Mouse (Mus musculus): ENCODE data around the gene Mlh1. TPM values are rescaled to one million over a fixed set of nuclear protein-coding genes. Genes with fewer than 3 reads are reported as not detected.

Mlh1 gene
- total and polyA plus RNA-seq, 2 experiments from 2014 or later, result 16.1 to 19.4 TPM

DNA sequence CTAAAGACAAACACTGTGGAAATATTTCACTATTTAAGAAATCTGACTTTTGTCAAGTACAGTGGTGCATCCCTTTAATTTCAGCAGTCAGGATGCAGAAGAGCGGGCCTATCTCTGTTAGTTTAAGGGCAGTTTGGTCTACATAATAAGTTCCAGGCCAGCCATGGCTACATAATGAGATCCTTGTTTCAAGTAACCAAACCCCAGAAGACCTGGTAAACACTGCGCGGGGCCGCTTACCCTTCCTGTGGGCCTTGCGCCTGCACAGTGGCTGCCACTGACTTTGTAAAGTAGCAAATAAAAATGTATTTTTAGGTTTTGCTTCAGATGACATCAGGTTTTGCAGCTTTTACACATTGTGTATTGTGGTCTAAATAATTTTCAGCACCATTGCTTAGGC is 48.2 kb downstream of the Mlh1 start:
- no peaks in the 10 kb centered on the region for H3K9me3 ChIP-seq (ENCODE audit: low read length)
- H3K36me3 ChIP-seq (ENCODE audit: insufficient read depth, low read length), result peaks cover 59% of the 10 kb centered on the region
- H3K4me1 ChIP-seq (ENCODE audit: insufficient read depth, low read length), result no peaks in the 10 kb centered on the region
- ATAC-seq (no peak), DNase-seq (ENCODE audit: low spot score) (no peak)
- H3K27me3 ChIP-seq (ENCODE audit: insufficient read depth, low read length), result no peaks in the 10 kb centered on the region
- H3K4me3 ChIP-seq (ENCODE audit: low read length), result no peak overlapping the region
- no peak for TF ChIP-seq CTCF (IDR thresholded peaks at IDR 0.05; ENCODE audit: low read depth)
- 92% methylated on average over 5 of the region's 5 CpGs for WGBS
- H3K4me2 ChIP-seq (ENCODE audit: low read depth, low read length), result no peak overlapping the region
- no peak overlapping the region for H3K27ac ChIP-seq
- H3K9ac ChIP-seq (replicated peaks; ENCODE audit: low read length), result no peak overlapping the region

DNA sequence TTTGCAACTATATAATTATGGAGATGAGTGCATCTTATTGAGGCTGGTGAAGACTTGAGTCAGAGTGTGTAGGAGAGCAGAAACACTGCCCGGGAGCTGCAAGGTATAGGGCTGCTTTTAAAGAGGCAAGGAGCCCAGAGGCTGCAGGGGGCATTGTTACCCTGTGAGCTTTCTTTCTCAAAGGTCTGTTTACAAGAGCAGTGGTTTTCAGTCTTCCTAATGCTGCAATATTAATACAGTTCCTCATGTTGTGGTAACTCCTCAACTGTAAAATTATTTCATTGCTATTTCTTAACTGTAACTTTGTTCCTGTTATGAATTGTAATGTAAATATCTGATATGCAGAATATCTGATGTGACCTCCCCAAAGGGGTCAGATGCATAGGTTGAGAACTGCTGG is 50.0 kb downstream of the Mlh1 start:
- no peak overlapping the region for H3K4me3 ChIP-seq (ENCODE audit: low read length)
- H3K9me3 ChIP-seq (ENCODE audit: low read length), result no peaks in the 10 kb centered on the region
- H3K27ac ChIP-seq, result no peak overlapping the region
- H3K36me3 ChIP-seq (ENCODE audit: insufficient read depth, low read length), result peaks cover 45% of the 10 kb centered on the region
- H3K4me1 ChIP-seq (ENCODE audit: insufficient read depth, low read length), result no peaks in the 10 kb centered on the region
- H3K27me3 ChIP-seq (ENCODE audit: insufficient read depth, low read length), result no peaks in the 10 kb centered on the region
- no peak overlapping the region for H3K4me2 ChIP-seq (ENCODE audit: low read depth, low read length)
- DNase-seq (ENCODE audit: low spot score) (no peak), ATAC-seq (no peak)
- no peak for TF ChIP-seq CTCF (IDR thresholded peaks at IDR 0.05; ENCODE audit: low read depth)
- no peak overlapping the region for H3K9ac ChIP-seq (replicated peaks; ENCODE audit: low read length)
- 85% methylated on average over 1 of the region's 1 CpGs for WGBS

DNA sequence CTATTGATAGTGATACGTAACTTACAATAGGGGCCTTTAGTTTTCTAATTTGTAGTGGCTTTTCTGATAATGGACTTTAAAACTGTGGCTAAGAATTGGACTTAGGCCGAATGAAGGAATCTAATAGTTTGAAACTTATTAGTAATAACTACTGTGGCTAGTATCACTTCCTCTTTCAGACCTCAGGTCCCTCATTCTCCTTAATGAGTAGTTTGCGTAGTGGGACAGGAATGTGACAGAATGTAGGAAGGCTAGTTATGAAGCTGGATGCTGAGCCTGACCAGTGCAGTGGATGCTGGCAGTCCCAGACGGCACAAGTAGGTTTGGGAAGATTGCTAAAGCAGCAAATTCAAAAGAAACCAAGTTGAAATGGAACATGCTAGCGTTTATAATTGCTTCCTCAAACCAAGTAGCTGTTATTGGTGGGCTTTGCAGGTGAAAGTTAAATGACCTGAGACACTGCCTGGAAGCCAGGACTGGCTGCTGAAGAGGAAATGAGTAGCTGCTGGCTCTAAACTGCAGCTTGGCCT is 51.0 kb downstream of the Mlh1 start:
- no peak overlapping the region for H3K4me3 ChIP-seq (ENCODE audit: low read length)
- no peak for DNase-seq (ENCODE audit: low spot score)
- H3K9ac ChIP-seq (replicated peaks; ENCODE audit: low read length), result no peak overlapping the region
- WGBS, result 93% methylated on average over 5 of the region's 5 CpGs
- no peak overlapping the region for H3K4me2 ChIP-seq (ENCODE audit: low read depth, low read length)
- no peak overlapping the region for H3K27ac ChIP-seq
- H3K4me1 ChIP-seq (ENCODE audit: insufficient read depth, low read length), result no peaks in the 10 kb centered on the region
- TF ChIP-seq CTCF (IDR thresholded peaks at IDR 0.05; ENCODE audit: low read depth), result no peak
- H3K27me3 ChIP-seq (ENCODE audit: insufficient read depth, low read length), result no peaks in the 10 kb centered on the region
- H3K9me3 ChIP-seq (ENCODE audit: low read length), result no peaks in the 10 kb centered on the region
- no peak for ATAC-seq
- H3K36me3 ChIP-seq (ENCODE audit: insufficient read depth, low read length), result peaks cover 42% of the 10 kb centered on the region

DNA sequence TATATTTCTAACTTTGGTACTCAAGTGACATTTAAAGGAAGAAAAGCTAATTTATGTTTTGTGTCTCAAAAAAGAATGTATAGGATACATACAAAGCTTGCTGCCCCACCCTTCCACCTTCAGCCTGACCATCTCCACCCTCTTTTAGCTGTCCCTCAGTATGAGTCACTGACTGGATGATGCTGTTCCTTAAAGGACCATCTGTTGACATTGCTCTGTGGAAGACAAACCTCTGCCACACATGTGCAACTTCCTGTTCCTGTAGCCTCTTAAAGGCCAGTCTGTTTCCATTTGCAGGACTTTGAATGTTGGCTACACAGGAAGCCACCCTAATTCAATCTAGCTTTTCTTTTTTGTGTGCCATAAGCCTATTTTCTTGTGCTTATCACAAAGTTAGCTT is 55.2 kb downstream of the Mlh1 start:
- ATAC-seq (no peak), DNase-seq (ENCODE audit: low spot score) (no peak)
- no peak for TF ChIP-seq CTCF (IDR thresholded peaks at IDR 0.05; ENCODE audit: low read depth)
- Histone ChIP-seq H3K4me1 (ENCODE audit: insufficient read depth, low read length) (no peaks in the 10 kb centered on the region), H3K27ac (no peak overlapping the region), H3K4me2 (ENCODE audit: low read depth, low read length) (no peak overlapping the region), H3K27me3 (ENCODE audit: insufficient read depth, low read length) (no peaks in the 10 kb centered on the region), H3K9me3 (ENCODE audit: low read length) (no peaks in the 10 kb centered on the region), H3K9ac (replicated peaks; ENCODE audit: low read length) (no peak overlapping the region), H3K4me3 (ENCODE audit: low read length) (no peak overlapping the region), H3K36me3 (ENCODE audit: insufficient read depth, low read length) (peaks cover 17% of the 10 kb centered on the region)

DNA sequence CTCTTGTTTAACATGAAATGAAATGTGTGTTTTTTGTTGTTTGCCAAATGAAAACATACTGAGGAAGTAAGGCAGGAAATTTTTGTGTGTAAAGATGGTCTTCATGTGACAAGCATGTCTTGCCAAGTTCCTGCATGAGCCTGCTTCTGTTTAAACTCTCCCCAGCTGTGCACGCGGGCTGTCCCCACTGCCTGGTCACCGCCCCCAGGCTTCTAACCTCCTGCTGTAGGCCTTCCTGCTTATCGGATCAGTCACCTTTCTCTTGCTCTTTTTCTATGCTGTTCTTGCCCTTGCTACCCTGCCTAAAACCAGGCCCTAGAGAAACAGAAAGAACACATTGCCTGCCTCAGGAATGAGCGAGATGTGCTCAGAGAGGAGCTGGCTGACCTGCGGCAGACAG is 58.1 kb downstream of the Mlh1 start:
- WGBS, result 71% methylated on average over 6 of the region's 6 CpGs
- no peak overlapping the region for H3K4me3 ChIP-seq (ENCODE audit: low read length)
- no peak for TF ChIP-seq CTCF (IDR thresholded peaks at IDR 0.05; ENCODE audit: low read depth)
- DNase-seq (ENCODE audit: low spot score) (no peak), ATAC-seq (no peak)
- H3K9ac ChIP-seq (replicated peaks; ENCODE audit: low read length), result no peak overlapping the region
- no peak overlapping the region for H3K4me2 ChIP-seq (ENCODE audit: low read depth, low read length)
- H3K9me3 ChIP-seq (ENCODE audit: low read length), result no peaks in the 10 kb centered on the region
- peaks cover 5% of the 10 kb centered on the region; the same call in 1 of the 2 replicates for H3K36me3 ChIP-seq (ENCODE audit: insufficient read depth, low read length)
- no peaks in the 10 kb centered on the region for H3K4me1 ChIP-seq (ENCODE audit: insufficient read depth, low read length)
- no peaks in the 10 kb centered on the region for H3K27me3 ChIP-seq (ENCODE audit: insufficient read depth, low read length)
- H3K27ac ChIP-seq, result no peak overlapping the region

DNA sequence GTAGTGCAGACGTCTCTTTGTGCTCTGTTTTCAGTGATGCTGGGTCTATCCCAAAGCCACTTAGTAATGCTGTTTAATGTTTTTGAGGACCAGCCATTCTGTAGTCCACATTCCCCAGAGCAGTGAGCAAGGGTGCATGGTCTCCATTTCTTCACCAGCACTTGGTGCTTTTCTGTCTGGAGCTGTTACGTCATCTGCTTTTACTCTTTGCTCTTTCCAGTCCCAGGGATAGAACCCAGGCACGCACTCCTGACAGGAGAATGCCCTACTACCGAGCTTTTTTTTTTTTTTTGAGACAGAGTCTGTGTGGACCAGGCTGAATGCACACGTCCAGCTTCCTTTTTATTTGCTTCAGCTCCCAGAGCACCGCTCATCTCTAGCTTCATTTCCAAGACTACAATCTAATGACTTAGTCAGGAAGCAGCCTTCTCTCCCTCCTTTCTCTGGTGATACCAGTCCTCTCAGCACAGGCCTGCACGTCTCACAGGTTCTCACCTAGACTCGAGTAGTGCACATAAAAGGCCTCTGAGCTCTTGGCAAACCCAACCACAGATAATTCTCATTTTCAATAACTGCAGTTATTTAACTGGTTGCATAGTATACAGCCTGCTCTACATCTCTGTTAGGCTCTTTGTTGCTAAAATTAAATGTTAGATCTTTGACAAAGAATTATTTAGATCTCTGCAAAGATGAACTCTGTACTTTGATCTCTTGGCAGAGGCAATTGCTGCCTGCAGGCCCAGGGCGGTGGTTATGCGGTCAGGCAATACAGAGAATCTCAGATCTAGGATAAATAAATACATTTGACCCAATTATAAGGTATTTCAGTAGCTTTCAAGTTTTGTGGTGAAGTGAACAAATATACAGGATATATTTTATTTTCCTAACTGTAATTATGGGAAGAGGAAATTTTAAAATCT is 60.2 kb downstream of the Mlh1 start:
- Histone ChIP-seq H3K36me3 (ENCODE audit: insufficient read depth, low read length) (peaks cover 4% of the 10 kb centered on the region; the same call in 1 of the 2 replicates), H3K4me1 (ENCODE audit: insufficient read depth, low read length) (no peaks in the 10 kb centered on the region), H3K9me3 (ENCODE audit: low read length) (no peaks in the 10 kb centered on the region), H3K4me3 (ENCODE audit: low read length) (no peak overlapping the region), H3K27me3 (ENCODE audit: insufficient read depth, low read length) (no peaks in the 10 kb centered on the region), H3K4me2 (ENCODE audit: low read depth, low read length) (no peak overlapping the region), H3K9ac (replicated peaks; ENCODE audit: low read length) (no peak overlapping the region), H3K27ac (no peak overlapping the region)
- no peak for TF ChIP-seq CTCF (IDR thresholded peaks at IDR 0.05; ENCODE audit: low read depth)
- WGBS, result 83% methylated on average over 10 of the region's 10 CpGs
- ATAC-seq (no peak), DNase-seq (ENCODE audit: low spot score) (no peak)

DNA sequence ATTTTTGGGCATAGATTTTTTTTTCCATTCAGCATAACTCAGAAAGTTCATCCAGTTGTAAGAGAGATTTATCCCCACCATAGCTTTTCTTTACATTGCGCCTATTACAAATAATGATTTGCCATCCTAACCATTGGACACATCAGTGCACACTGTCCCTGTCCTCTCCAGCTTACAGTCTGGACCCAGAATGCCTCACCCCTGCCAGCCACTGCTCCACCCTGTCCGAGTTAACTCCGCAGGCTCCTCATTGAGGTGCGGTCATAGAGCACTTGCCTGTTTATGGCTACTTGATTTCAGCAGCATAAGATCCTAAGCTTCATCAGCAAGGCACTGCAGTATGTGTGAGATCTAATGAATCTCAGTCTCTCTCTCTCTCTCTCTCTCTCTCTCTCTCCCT is 61.2 kb downstream of the Mlh1 start:
- no peak overlapping the region for H3K9ac ChIP-seq (replicated peaks; ENCODE audit: low read length)
- no peak overlapping the region for H3K27ac ChIP-seq
- no peaks in the 10 kb centered on the region for H3K4me1 ChIP-seq (ENCODE audit: insufficient read depth, low read length)
- no peak for TF ChIP-seq CTCF (IDR thresholded peaks at IDR 0.05; ENCODE audit: low read depth)
- H3K27me3 ChIP-seq (ENCODE audit: insufficient read depth, low read length), result no peaks in the 10 kb centered on the region
- ATAC-seq, result no peak
- no peak overlapping the region for H3K4me3 ChIP-seq (ENCODE audit: low read length)
- H3K9me3 ChIP-seq (ENCODE audit: low read length), result no peaks in the 10 kb centered on the region
- no peak for DNase-seq (ENCODE audit: low spot score)
- 86% methylated on average over 4 of the region's 4 CpGs for WGBS
- H3K36me3 ChIP-seq (ENCODE audit: insufficient read depth, low read length), result peaks cover 4% of the 10 kb centered on the region; the same call in 1 of the 2 replicates
- H3K4me2 ChIP-seq (ENCODE audit: low read depth, low read length), result no peak overlapping the region
